Mouse (Mus musculus) cerebellum, adult 2 months (tissue): ENCODE measurements around the gene Prmt7. TPM values are rescaled to one million over a fixed set of nuclear protein-coding genes. Genes with fewer than 3 reads are reported as not detected.

Source experiments
- DNase-seq, 2 experiments: peaks; one replicate each; pipeline ENCODE4 v3.0.0; 2021
- H3K27ac ChIP-seq: fragments of 200-500 bp; 2 replicates; pipeline ENCODE4 v1.5.1; 2012; ENCODE audit warnings: low read length, control low read depth, inconsistent platforms; ENCODE audit not compliant: insufficient read depth
- H3K27me3 ChIP-seq: fragments of 200-500 bp; 2 replicates; pipeline ENCODE4 v1.6.1; 2012; ENCODE audit warnings: inconsistent platforms, mild to moderate bottlenecking, low read length, moderate library complexity; ENCODE audit not compliant: control insufficient read depth, insufficient read depth
- H3K4me1 ChIP-seq: fragments of 200-500 bp; 2 replicates; pipeline ENCODE4 v1.6.1; 2011; ENCODE audit warnings: low read length; ENCODE audit not compliant: control insufficient read depth, insufficient read depth
- H3K4me3 ChIP-seq: fragments of 200-500 bp; replicated peaks from 2 replicates; pipeline ENCODE3; 2011; ENCODE audit warnings: mild to moderate bottlenecking, low read depth, low read length, control low read depth; ENCODE audit not compliant: insufficient read depth
- CTCF ChIP-seq: fragments of 200-500 bp; IDR thresholded peaks from 2 replicates; pipeline ENCODE4 v1.5.1; 2011; ENCODE audit warnings: low read depth, mild to moderate bottlenecking, control low read depth, low read length, moderate library complexity, borderline replicate concordance; ENCODE audit not compliant: insufficient read depth
- POLR2A ChIP-seq: fragments of 200-500 bp; IDR thresholded peaks from 2 replicates; pipeline ENCODE4 v1.6.1; 2011; ENCODE audit warnings: low read length, control low read depth, borderline replicate concordance; ENCODE audit not compliant: insufficient read depth
- WGBS: fragments of 180-500 bp; shearing (Covaris S2); methylation state at CpG from one replicate; pipeline ENCODE4 v1.1.7; 2018; 5-methylcytosine and 5-hydroxymethylcytosine counted together
- polyA plus RNA-seq: library from polyadenylated mRNA; depleted of rRNA; stranded (reverse); fragments of >200 nt; gene quantifications from 2 replicates; pipeline ENCODE4 v1.2.3, GENCODE M21; 2012; rRNA removed

The Prmt7 gene
- polyA plus RNA-seq, result 36.0 and 36.1 TPM in 2 replicates

DNA sequence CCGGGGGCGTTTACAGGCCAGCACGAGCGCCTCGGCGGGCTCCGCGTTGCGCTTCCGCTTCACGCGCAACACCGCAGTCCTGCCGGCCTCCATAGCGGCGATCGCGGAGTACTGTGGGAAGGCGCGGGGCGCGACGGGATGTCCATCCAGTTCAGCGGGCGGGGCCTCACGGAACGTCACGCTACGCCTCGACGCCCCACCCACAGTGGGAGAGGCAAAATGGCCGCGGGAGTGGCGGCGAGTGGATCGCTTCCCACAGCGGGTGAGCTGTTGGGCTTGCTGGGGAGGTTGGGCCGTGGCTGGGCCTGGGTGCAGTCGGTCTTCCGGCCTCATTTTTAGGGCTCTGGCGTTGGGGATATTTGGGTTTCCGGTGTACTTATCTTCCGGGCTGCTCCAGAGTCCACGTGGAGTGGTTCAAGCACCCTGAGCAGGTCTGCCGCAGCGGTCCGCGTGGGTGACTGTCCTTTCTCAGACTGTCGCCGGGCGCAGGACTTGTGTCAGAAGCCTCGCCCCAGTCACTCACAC is at the start of gene Prmt7, which contains the start of gene Slc7a6os:
TSS of gene Prmt7 (plus strand) at position 116 of the 525 bp plus-strand sequence.
TSS of gene Slc7a6os (minus strand) at position 115 of the 525 bp plus-strand sequence.
- no peaks in the 10 kb centered on the region for H3K4me1 ChIP-seq
- H3K27me3 ChIP-seq, result no peaks in the 10 kb centered on the region
- WGBS, result under 1% methylated on average over 52 of the region's 52 CpGs
- H3K4me3 ChIP-seq, result peak within 1 kb of the TSS; percentile 68
- peak; percentile 91 for TF ChIP-seq POLR2A
- TF ChIP-seq CTCF, result no peak
- H3K27ac ChIP-seq, result peak within 1 kb of the TSS; percentile 49
- DNase-seq, result peak; percentile 96 to 98

GRCm38 (mm10) chr8:106163251-106163650 is 47.5 kb upstream of the Prmt7 start:
- Histone ChIP-seq H3K4me3 (no peak overlapping the region), H3K27ac (no peak overlapping the region), H3K27me3 (no peaks in the 10 kb centered on the region), H3K4me1 (no peaks in the 10 kb centered on the region)
- TF ChIP-seq POLR2A (no peak), CTCF (no peak)
- WGBS, result 69% methylated on average over 9 of the region's 9 CpGs
- no peak for DNase-seq

- Histone ChIP-seq H3K4me3 (no peak overlapping the region), H3K27ac (no peak overlapping the region), H3K4me1 (no peaks in the 10 kb centered on the region), H3K27me3 (no peaks in the 10 kb centered on the region)
- TF ChIP-seq POLR2A (no peak), CTCF (peak; percentile 78; the same call in 1 of the 2 replicates)
- peak; percentile 60 to 75 for DNase-seq
- WGBS, result 49% methylated on average over 4 of the region's 4 CpGs
Measured at GRCm38 (mm10) chr8:106165460-106165859, 45.3 kb upstream of the Prmt7 start.

- WGBS, result 1% methylated on average over 59 of the region's 59 CpGs
- TF ChIP-seq CTCF, result no peak
- peak; percentile 81 for TF ChIP-seq POLR2A
- peak; percentile 89 to 93 for DNase-seq
Measured at GRCm38 (mm10) chr8:106168356-106169016, 42.2 kb upstream of the Prmt7 start, which contains the start of gene Slc7a6. TSS of gene Slc7a6 (plus strand) at chr8:106168857.

GRCm38 (mm10) chr8:106169017-106169933 is 41.5 kb upstream of the Prmt7 start:
- peak overlapping the region; percentile 87 for H3K4me3 ChIP-seq
- H3K27ac ChIP-seq, result peak overlapping the region; percentile 9
- TF ChIP-seq CTCF, result no peak
- TF ChIP-seq POLR2A, result no peak
- DNase-seq, result peak in 1 of 2 experiments; percentile 50
- H3K27me3 ChIP-seq, result no peaks in the 10 kb centered on the region
- no peaks in the 10 kb centered on the region for H3K4me1 ChIP-seq
- under 1% methylated on average over 53 of the region's 54 CpGs for WGBS

More at GRCm38 (mm10) chr8:106168356-106169016, 42.2 kb upstream of the Prmt7 start, which contains the start of gene Slc7a6:
- Histone ChIP-seq H3K27ac (peak within 1 kb of the TSS; percentile 60), H3K4me3 (peak within 1 kb of the TSS; percentile 87), H3K27me3 (no peaks in the 10 kb centered on the region), H3K4me1 (no peaks in the 10 kb centered on the region)

DNA sequence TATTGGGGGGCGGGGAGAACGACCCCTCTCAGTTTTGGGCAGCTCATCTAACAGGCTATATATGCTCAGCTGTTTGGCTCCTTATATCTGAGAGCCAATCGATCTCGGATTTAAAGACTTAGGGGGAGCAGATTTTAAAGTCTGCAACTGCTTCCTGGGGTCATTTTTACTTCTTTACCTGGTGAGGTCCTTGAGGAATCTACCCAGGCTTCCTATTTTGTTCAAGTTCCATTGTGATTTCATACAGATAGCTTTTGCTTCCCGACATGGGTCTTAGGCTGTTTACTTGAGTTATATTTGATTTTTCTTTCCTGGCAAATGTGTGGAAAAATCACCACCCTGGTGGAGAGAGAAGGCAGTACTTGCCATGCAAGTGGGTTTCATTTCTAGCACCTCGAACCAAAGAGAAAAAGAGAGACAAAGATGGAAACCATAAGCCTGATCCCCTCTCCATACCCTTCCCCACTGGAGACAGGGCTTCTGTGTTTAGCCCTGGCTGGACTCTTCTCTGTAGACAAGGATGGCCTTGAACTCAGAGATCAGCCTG is 40.7 kb upstream of the Prmt7 start:
- TF ChIP-seq POLR2A (no peak), CTCF (no peak)
- no peak overlapping the region for H3K27ac ChIP-seq
- WGBS, result 8% methylated on average over 6 of the region's 6 CpGs

GRCm38 (mm10) chr8:106173566-106173965 is 37.2 kb upstream of the Prmt7 start:
- TF ChIP-seq POLR2A (no peak), CTCF (no peak)
- H3K27me3 ChIP-seq, result no peaks in the 10 kb centered on the region
- no peak overlapping the region for H3K27ac ChIP-seq
- H3K4me1 ChIP-seq, result no peaks in the 10 kb centered on the region
- no peak overlapping the region for H3K4me3 ChIP-seq
- 93% methylated on average over 3 of the region's 3 CpGs for WGBS
- DNase-seq, result no peak

More for the DNA sequence above, 40.7 kb upstream of the Prmt7 start:
- Histone ChIP-seq H3K4me1 (no peaks in the 10 kb centered on the region), H3K27me3 (no peaks in the 10 kb centered on the region), H3K4me3 (peak overlapping the region; percentile 87)
- DNase-seq, result no peak
